20 mouse cellular contexts compared by ENCODE assay signal in genomic region chr19:44460441-44460840, GRCm38 (mm10). TPM values are rescaled to one million over a fixed set of nuclear protein-coding genes. Genes with fewer than 3 reads are reported as not detected.
"Had no signal": no experiment of that assay in that cellular context is flagged by ENCODE, and none has a peak within 500 bp of the region (broad histone marks: within the 10 kb centered on the region; RNA-seq: fewer than 3 reads in every experiment).

No protein-coding gene starts in this region.

- DNase-seq: lung, adult 18-20 months; lung, embryonic 14.5 days; lung, postnatal 10 days; lung, postnatal 4 days; right cerebral cortex, postnatal 14 days; thymus, adult 2 months; thymus, postnatal 25 days; thymus, postnatal 4 days had no signal

- H3K27ac ChIP-seq: midbrain, embryonic 13.5 days; midbrain, embryonic 15.5 days; neural tube, embryonic 12.5 days; stomach, embryonic 15.5 days; stomach, postnatal 0 days had no signal

- H3K4me3 ChIP-seq: megakaryocyte, embryonic 14.5 days; midbrain, embryonic 13.5 days; midbrain, embryonic 15.5 days; neural tube, embryonic 12.5 days; stomach, embryonic 15.5 days had no signal

- H3K9me3 ChIP-seq: megakaryocyte, embryonic 14.5 days; midbrain, embryonic 13.5 days; midbrain, embryonic 15.5 days; neural tube, embryonic 12.5 days; stomach, embryonic 15.5 days had no signal

- H3K27me3 ChIP-seq: midbrain, embryonic 13.5 days; midbrain, embryonic 15.5 days; neural tube, embryonic 12.5 days; stomach, embryonic 15.5 days had no signal

- H3K36me3 ChIP-seq: midbrain, embryonic 13.5 days; midbrain, embryonic 15.5 days; neural tube, embryonic 12.5 days; stomach, embryonic 15.5 days had no signal

- ATAC-seq: midbrain, embryonic 13.5 days; midbrain, embryonic 15.5 days had no signal

- H3K9ac ChIP-seq: lung, embryonic 14.5 days; midbrain, embryonic 13.5 days; midbrain, embryonic 15.5 days; neural tube, embryonic 12.5 days; stomach, embryonic 15.5 days had no signal

- H3K4me1 ChIP-seq: megakaryocyte, embryonic 14.5 days; midbrain, embryonic 13.5 days; midbrain, embryonic 15.5 days; neural tube, embryonic 12.5 days; stomach, embryonic 15.5 days had no signal

- H3K4me2 ChIP-seq: lung, embryonic 14.5 days; midbrain, embryonic 11.5 days; midbrain, embryonic 13.5 days; midbrain, embryonic 15.5 days; neural tube, embryonic 12.5 days; stomach, embryonic 15.5 days had no signal

RNA-seq across cellular contexts. Expression of gene Wnt8b, which starts 32.8 kb away (rescaled TPM):
- total RNA-seq: monocyte, adult 5-6 weeks; neutrophil, adult 5-6 weeks had no signal
- polyA plus RNA-seq: lung, embryonic 14.5 days; lung, embryonic 16.5 days; spleen, adult 2 months; stomach, postnatal 0 days; urinary bladder, adult 2 months had no signal
